In the genomic region with DNA sequence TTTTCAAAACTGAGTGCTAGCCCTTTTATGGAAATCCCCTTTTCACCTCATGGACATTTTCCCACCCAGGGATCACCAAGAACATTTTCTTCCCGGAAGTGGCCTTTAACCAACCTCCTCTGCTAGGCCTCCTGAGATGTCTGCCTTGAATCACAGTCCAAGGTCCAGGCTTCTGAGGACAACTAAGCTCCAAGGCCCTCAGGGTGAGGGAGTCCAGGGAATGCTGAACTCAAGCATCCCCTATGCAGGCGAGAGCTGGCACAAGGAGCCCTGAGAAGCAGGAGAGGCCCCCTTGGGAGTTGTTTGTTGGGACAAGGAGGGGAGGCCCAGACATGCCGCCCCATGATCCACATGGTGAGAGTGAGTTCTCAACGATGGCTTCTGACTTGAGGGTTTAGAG, we compare ENCODE assay signal across 19 mouse cellular contexts. TPM values are rescaled to one million over a fixed set of nuclear protein-coding genes. Genes with fewer than 3 reads are reported as not detected.
DNase-seq lines count a peak whose midpoint lies in the region; ATAC-seq and TF ChIP-seq lines count a peak whose summit lies in the region.
"Had no signal": no experiment of that assay in that cellular context is flagged by ENCODE, and none has a peak within 500 bp of the region (broad histone marks: within the 10 kb centered on the region; RNA-seq: fewer than 3 reads in every experiment).

No protein-coding gene starts in this region.

- no peaks in the 10 kb centered on the region for H3K9me3 ChIP-seq in kidney, embryonic 14.5 days (ENCODE audit: control insufficient read depth, low read length)
- H3K9me3 ChIP-seq: embryonic facial prominence, embryonic 13.5 days; heart, embryonic 12.5 days; limb, embryonic 15.5 days; midbrain, embryonic 12.5 days; neural tube, embryonic 12.5 days; stomach, embryonic 15.5 days had no signal

- no peak overlapping the region for H3K4me2 ChIP-seq in kidney, embryonic 14.5 days (replicated peaks; ENCODE audit: low read depth, low read length)
- H3K4me2 ChIP-seq: embryonic facial prominence, embryonic 13.5 days; heart, embryonic 12.5 days; hindbrain, embryonic 14.5 days; limb, embryonic 15.5 days; midbrain, embryonic 12.5 days; neural tube, embryonic 12.5 days; stomach, embryonic 15.5 days had no signal

- no peak for ATAC-seq in kidney, embryonic 14.5 days (ENCODE audit: low FRiP score, low TSS enrichment)
- ATAC-seq: lung, postnatal 0 days had no signal

- no peak overlapping the region for H3K9ac ChIP-seq in kidney, embryonic 14.5 days (ENCODE audit: low read depth, low read length)
- H3K9ac ChIP-seq: embryonic facial prominence, embryonic 13.5 days; heart, embryonic 12.5 days; hindbrain, embryonic 14.5 days; limb, embryonic 15.5 days; midbrain, embryonic 12.5 days; neural tube, embryonic 12.5 days; stomach, embryonic 15.5 days had no signal

- H3K27me3 ChIP-seq in kidney, embryonic 14.5 days (ENCODE audit: control insufficient read depth, insufficient read depth, low read length): no peaks in the 10 kb centered on the region
- no peaks in the 10 kb centered on the region for H3K27me3 ChIP-seq in testis, adult 2 months (ENCODE audit: control insufficient read depth, insufficient read depth, low read length)
- H3K27me3 ChIP-seq: embryonic facial prominence, embryonic 13.5 days; limb, embryonic 15.5 days; neural tube, embryonic 12.5 days; stomach, embryonic 15.5 days had no signal

- H3K27ac ChIP-seq in kidney, embryonic 14.5 days (ENCODE audit: low read depth, low read length): no peak overlapping the region
- H3K27ac ChIP-seq in testis, adult 2 months (ENCODE audit: control insufficient read depth, insufficient read depth, low read depth, low read length): 0 out of 2 replicates have a peak overlapping the region, but pooled peaks have one; percentile 16
- H3K27ac ChIP-seq: embryonic facial prominence, embryonic 13.5 days; hindbrain, embryonic 14.5 days; limb, embryonic 15.5 days; neural tube, embryonic 12.5 days; stomach, embryonic 15.5 days had no signal

- H3K4me3 ChIP-seq in kidney, embryonic 14.5 days (ENCODE audit: low read length): no peak overlapping the region
- H3K4me3 ChIP-seq in testis, adult 2 months (ENCODE audit: control insufficient read depth, low read depth, low read length): no peak overlapping the region
- H3K4me3 ChIP-seq: embryonic facial prominence, embryonic 13.5 days; heart, embryonic 12.5 days; limb, embryonic 15.5 days; midbrain, embryonic 12.5 days; neural tube, embryonic 12.5 days; stomach, embryonic 15.5 days had no signal

- TF ChIP-seq CTCF in testis, adult 2 months (IDR thresholded peaks at IDR 0.05; ENCODE audit: control insufficient read depth, insufficient read depth, insufficient replicate concordance, low read depth, low read length): no peak

- H3K36me3 ChIP-seq in kidney, embryonic 14.5 days (ENCODE audit: control insufficient read depth, insufficient read depth, low read length): no peaks in the 10 kb centered on the region
- no peaks in the 10 kb centered on the region for H3K36me3 ChIP-seq in testis, adult 2 months (ENCODE audit: control insufficient read depth, insufficient read depth, low read length)
- H3K36me3 ChIP-seq: embryonic facial prominence, embryonic 13.5 days; heart, embryonic 12.5 days; limb, embryonic 15.5 days; midbrain, embryonic 12.5 days; neural tube, embryonic 12.5 days; stomach, embryonic 15.5 days had no signal

- TF ChIP-seq POLR2A in testis, adult 2 months (IDR thresholded peaks at IDR 0.05; ENCODE audit: control insufficient read depth, low read depth, low read length): no peak

- DNase-seq in kidney, adult 11 months: peak; percentile 58
- no peak for DNase-seq in testis, postnatal 10 days (ENCODE audit: low spot score)
- DNase-seq in kidney, postnatal 25 days: peak; percentile 42 to 82
- DNase-seq in ovary, postnatal 10 days (ENCODE audit: low spot score): no peak
- no peak for DNase-seq in spleen, adult 18-20 months
- DNase-seq: cerebellum, adult 9-10 months; heart, postnatal 14 days; thymus, postnatal 14 days had no signal

- 73% methylated on average over 4 of the region's 4 CpGs for WGBS in kidney, embryonic 14.5 days

- H3K4me1 ChIP-seq in kidney, embryonic 14.5 days (ENCODE audit: control insufficient read depth, insufficient read depth, low read length): 0 out of 2 replicates have a peak, but pooled peaks cover 3% of the 10 kb centered on the region
- peaks cover 20% of the 10 kb centered on the region for H3K4me1 ChIP-seq in testis, adult 2 months (ENCODE audit: control insufficient read depth, insufficient read depth, low read length)

RNA-seq across cellular contexts. Expression of a gene that starts 7.1 kb away (rescaled TPM):
- polyA plus RNA-seq in kidney, embryonic 14.5 days (2014; fragmentation: Nextera tagmentation; extraction: Ambion mirVana): not detected in 2 replicates
- polyA plus RNA-seq in testis, adult 2 months (2012; rRNA removed): 27.9 and 29.2 TPM in 2 replicates
- polyA plus RNA-seq: C2C12; embryonic facial prominence, embryonic 13.5 days; hindbrain, embryonic 14.5 days; limb, embryonic 15.5 days; lung, postnatal 0 days; midbrain, embryonic 12.5 days; neural tube, embryonic 12.5 days had no signal

RNA-seq across cellular contexts. Expression of a gene that starts 25.7 kb away (rescaled TPM):
- 174 and 223 TPM in 2 replicates for polyA plus RNA-seq in kidney, embryonic 14.5 days (2014; fragmentation: Nextera tagmentation; extraction: Ambion mirVana)
- 2,841 and 3,160 TPM in 2 replicates for polyA plus RNA-seq in testis, adult 2 months (2012; rRNA removed)

Comparison
In these comparisons a context has a peak if more than half of its experiments do, and no peak if none do; other contexts are left out.
1. DNase-seq: peak in kidney, adult 11 months (single experiment) and kidney, postnatal 25 days (2 of 2); none in testis, postnatal 10 days (single experiment), ovary, postnatal 10 days (single experiment) and spleen, adult 18-20 months (0 of 2).
2. RNA of a gene that starts 7.1 kb away (polyA plus RNA-seq): 27.9 to 29.2 TPM in testis, adult 2 months; not detected in kidney, embryonic 14.5 days; every median in the first group is over 10 times any median in the second.
3. RNA of a gene that starts 25.7 kb away (polyA plus RNA-seq): 2,841 to 3,160 TPM in testis, adult 2 months; 174 to 223 TPM in kidney, embryonic 14.5 days; every median in the first group is over 10 times any median in the second.